8 mouse cellular contexts compared by ENCODE assay signal in the genomic region with DNA sequence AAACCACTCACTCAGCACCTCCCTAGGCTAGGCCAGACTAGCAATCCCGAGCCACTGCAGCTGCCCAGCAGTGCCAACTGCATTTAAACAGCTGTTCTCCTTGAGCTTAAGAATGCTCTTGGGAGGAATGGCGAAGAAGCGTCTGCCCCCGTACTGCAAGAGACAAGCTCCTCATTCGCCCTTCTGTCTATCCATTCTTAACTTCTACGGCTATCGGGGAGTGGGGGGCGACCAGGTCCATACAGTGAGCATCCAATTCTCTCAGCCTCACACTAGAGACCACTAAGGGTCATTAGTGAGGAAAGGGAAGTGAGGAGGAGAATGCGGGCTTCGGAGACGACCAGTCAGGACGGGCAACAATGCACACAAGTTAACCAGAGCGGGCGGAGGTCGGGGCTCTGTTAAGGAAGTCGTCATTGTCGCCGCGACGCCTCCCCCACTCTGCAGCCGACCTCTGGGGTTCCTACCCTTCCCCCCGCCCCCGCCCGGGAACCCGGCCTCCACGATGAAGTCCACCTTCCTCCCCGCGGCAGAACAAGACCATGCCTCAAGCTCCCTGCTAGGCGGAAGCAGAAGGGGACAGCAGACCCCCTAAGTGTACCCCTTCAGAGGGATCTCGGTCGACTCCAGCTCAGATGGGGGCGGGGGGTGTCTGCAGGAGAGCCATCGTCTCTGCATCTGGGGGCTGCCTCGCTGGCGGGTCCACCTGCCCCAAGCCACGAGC. TPM values are rescaled to one million over a fixed set of nuclear protein-coding genes. Genes with fewer than 3 reads are reported as not detected.
A peak's percentile ranks its signal among the peaks of the same experiment; 100 is the strongest.
DNase-seq lines count a peak whose midpoint lies in the region; ATAC-seq and TF ChIP-seq lines count a peak whose summit lies in the region.

Nkiras2 (plus strand) TSS at position 484 of the 724 bp plus-strand sequence.

- peaks cover 4% of the 10 kb centered on the region for H3K4me1 ChIP-seq in midbrain, postnatal 0 days (ENCODE audit: insufficient read depth, low read length)
- H3K4me1 ChIP-seq in stomach, embryonic 16.5 days (ENCODE audit: control insufficient read depth, insufficient read depth, low read length) = peaks cover 20% of the 10 kb centered on the region

- H3K4me2 ChIP-seq in midbrain, postnatal 0 days (ENCODE audit: low read depth, low read length, poor library complexity, severe bottlenecking) = peak within 1 kb of the TSS; percentile 83
- H3K4me2 ChIP-seq in stomach, embryonic 16.5 days (ENCODE audit: low read depth, low read length) = peak within 1 kb of the TSS; percentile 72

- peak within 1 kb of the TSS; percentile 94 for H3K4me3 ChIP-seq in midbrain, postnatal 0 days (ENCODE audit: low read depth, low read length)
- H3K4me3 ChIP-seq in stomach, embryonic 16.5 days (replicated peaks; ENCODE audit: low read length) = peak within 1 kb of the TSS; percentile 82

- ATAC-seq in midbrain, postnatal 0 days (ENCODE audit: low FRiP score) = peak; percentile 55
- peak; percentile 43 for ATAC-seq in stomach, embryonic 16.5 days (ENCODE audit: insufficient read depth, low FRiP score)

- peak within 1 kb of the TSS; percentile 95 for H3K27ac ChIP-seq in midbrain, postnatal 0 days (ENCODE audit: low read depth, low read length)
- H3K27ac ChIP-seq in stomach, embryonic 16.5 days (ENCODE audit: low read length) = peak within 1 kb of the TSS; percentile 94

- no peaks in the 10 kb centered on the region for H3K36me3 ChIP-seq in midbrain, postnatal 0 days (ENCODE audit: insufficient read depth, low read length)
- H3K36me3 ChIP-seq in stomach, embryonic 16.5 days (ENCODE audit: control insufficient read depth, insufficient read depth, low read length) = no peaks in the 10 kb centered on the region

- H3K9me3 ChIP-seq in midbrain, postnatal 0 days (ENCODE audit: low read length) = no peaks in the 10 kb centered on the region
- no peaks in the 10 kb centered on the region for H3K9me3 ChIP-seq in stomach, embryonic 16.5 days (replicated peaks; ENCODE audit: control insufficient read depth, low read length)

- under 1% methylated on average over 36 of the region's 36 CpGs for WGBS in midbrain, postnatal 0 days
- under 1% methylated on average over 36 of the region's 36 CpGs for WGBS in stomach, embryonic 16.5 days

- peak within 1 kb of the TSS; percentile 93 for H3K9ac ChIP-seq in midbrain, postnatal 0 days (replicated peaks; ENCODE audit: low read length, poor library complexity, severe bottlenecking)
- H3K9ac ChIP-seq in stomach, embryonic 16.5 days (ENCODE audit: low read length) = peak within 1 kb of the TSS; percentile 92

- peak; percentile 37 for DNase-seq in ovary, adult 18-20 months (ENCODE audit: low spot score)
- no peak for DNase-seq in ovary, postnatal 10 days (ENCODE audit: low spot score)
- DNase-seq in embryo, embryonic 9.5 days (ENCODE audit: extremely low spot score) = peak; percentile 80
- DNase-seq in heart, adult 8-10 months (ENCODE audit: low spot score) = no peak
- peak; percentile 35 to 39 for DNase-seq in kidney, adult 8-10 months
- DNase-seq in liver = peak; percentile 77
- DNase-seq in midbrain, postnatal 0 days (ENCODE audit: low spot score) = peak; percentile 75

- H3K27me3 ChIP-seq in midbrain, postnatal 0 days (ENCODE audit: insufficient read depth, low read length) = no peaks in the 10 kb centered on the region
- no peaks in the 10 kb centered on the region for H3K27me3 ChIP-seq in stomach, embryonic 16.5 days (ENCODE audit: control insufficient read depth, insufficient read depth, low read length)

- TF ChIP-seq CTCF in midbrain, postnatal 0 days (IDR thresholded peaks at IDR 0.05) = no peak

RNA-seq across cellular contexts. Expression of gene Nkiras2, which starts in this region (rescaled TPM):
- 10 to 100 TPM; 49.3 to 59.3 (median 55.2) TPM for total RNA-seq in heart, adult 8-10 months (2022)
- total RNA-seq in midbrain, postnatal 0 days (2014; rRNA removed) = 106 and 125 TPM in 2 replicates
- polyA plus RNA-seq in midbrain, postnatal 0 days (2015; fragmentation: Nextera tagmentation; extraction: Ambion mirVana) = 80.9 and 89.3 TPM in 2 replicates
- 60.7 and 67.1 TPM in 2 replicates for polyA plus RNA-seq in stomach, embryonic 16.5 days (2015; fragmentation: Nextera tagmentation; extraction: Ambion mirVana)

Comparison
In these comparisons a context has a peak if more than half of its experiments do, and no peak if none do; other contexts are left out.
1. DNase-seq: peak in ovary, adult 18-20 months (single experiment), embryo, embryonic 9.5 days (single experiment), kidney, adult 8-10 months (2 of 2), liver (single experiment) and midbrain, postnatal 0 days (single experiment); none in ovary, postnatal 10 days (single experiment) and heart, adult 8-10 months (single experiment).